Mouse (Mus musculus): ENCODE data around the gene Galnt16. TPM values are rescaled to one million over a fixed set of nuclear protein-coding genes. Genes with fewer than 3 reads are reported as not detected.

Galnt16 gene
- polyA plus RNA-seq, 1 experiment from 2014 or later, result not detected

- no peaks in the 10 kb centered on the region for H3K36me3 ChIP-seq (ENCODE audit: inconsistent target)
- H3K4me3 ChIP-seq (ENCODE audit: inconsistent target), result no peak overlapping the region
- no peaks in the 10 kb centered on the region for H3K79me2 ChIP-seq (ENCODE audit: inconsistent target)
- no peak overlapping the region for H3K27ac ChIP-seq
- WGBS (ENCODE audit: missing documents), result 95% methylated on average over 4 of the region's 4 CpGs
Observed at GRCm38 (mm10) chr12:80595968-80596367, 77.9 kb downstream of the Galnt16 start.

GRCm38 (mm10) chr12:80598236-80598635, 80.2 kb downstream of the Galnt16 start:
- no peak overlapping the region for H3K27ac ChIP-seq
- 89% methylated on average over 7 of the region's 7 CpGs for WGBS (ENCODE audit: missing documents)
- no peaks in the 10 kb centered on the region for H3K79me2 ChIP-seq (ENCODE audit: inconsistent target)
- no peaks in the 10 kb centered on the region for H3K36me3 ChIP-seq (ENCODE audit: inconsistent target)
- H3K4me3 ChIP-seq (ENCODE audit: inconsistent target), result no peak overlapping the region

DNA sequence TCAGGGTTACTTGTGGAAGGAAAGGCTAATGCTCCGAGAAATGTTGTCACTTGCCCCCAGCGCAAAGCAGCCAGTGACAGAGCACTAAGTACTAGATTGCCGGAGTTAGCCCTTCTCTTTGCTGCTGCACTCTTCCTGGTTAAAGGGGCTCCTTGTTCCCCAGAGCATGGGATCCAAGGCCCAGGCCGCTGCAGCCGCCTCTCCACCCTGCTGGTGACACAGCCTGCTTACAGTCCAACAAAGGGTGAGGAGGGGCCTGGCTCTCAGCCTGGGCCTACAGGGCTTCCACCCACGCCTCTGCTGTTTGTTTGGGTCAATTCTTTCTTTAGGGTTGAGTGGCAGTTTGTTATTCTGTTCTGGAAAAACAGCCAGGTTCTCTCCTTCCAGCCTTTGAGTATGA, 80.7 kb downstream of the Galnt16 start:
- no peak overlapping the region for H3K27ac ChIP-seq
- no peak overlapping the region for H3K4me3 ChIP-seq (ENCODE audit: inconsistent target)
- H3K36me3 ChIP-seq (ENCODE audit: inconsistent target), result no peaks in the 10 kb centered on the region
- 88% methylated on average over 5 of the region's 6 CpGs for WGBS (ENCODE audit: missing documents)
- no peaks in the 10 kb centered on the region for H3K79me2 ChIP-seq (ENCODE audit: inconsistent target)

- Histone ChIP-seq H3K36me3 (ENCODE audit: inconsistent target) (no peaks in the 10 kb centered on the region), H3K79me2 (ENCODE audit: inconsistent target) (no peaks in the 10 kb centered on the region), H3K4me3 (ENCODE audit: inconsistent target) (no peak overlapping the region), H3K27ac (no peak overlapping the region)
- 93% methylated on average over 9 of the region's 9 CpGs for WGBS (ENCODE audit: missing documents)
Observed at GRCm38 (mm10) chr12:80601597-80602269, 83.7 kb downstream of the Galnt16 start.

DNA sequence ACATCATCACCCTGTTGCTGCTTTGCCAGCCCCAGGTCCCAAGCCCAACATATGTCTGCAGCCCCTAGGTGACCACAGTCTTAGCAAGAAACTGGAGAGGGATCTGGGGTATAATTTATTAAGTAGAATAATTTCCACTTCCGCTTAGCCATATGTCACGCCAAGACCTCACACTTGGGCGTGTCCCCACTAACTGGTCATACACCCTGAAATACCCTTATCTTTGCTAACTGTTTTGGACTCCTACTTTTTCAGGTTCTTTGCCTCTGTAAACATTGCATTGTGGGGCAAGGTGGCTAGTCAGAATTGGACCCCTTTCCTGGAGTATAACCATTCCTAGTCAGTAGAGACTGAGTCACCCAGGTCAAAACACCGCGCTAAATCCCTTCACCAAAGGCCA, 84.4 kb downstream of the Galnt16 start:
- Histone ChIP-seq H3K36me3 (ENCODE audit: inconsistent target) (no peaks in the 10 kb centered on the region), H3K27ac (no peak overlapping the region), H3K79me2 (ENCODE audit: inconsistent target) (no peaks in the 10 kb centered on the region), H3K4me3 (ENCODE audit: inconsistent target) (no peak overlapping the region)
- whole genome bisulfite sequencing (ENCODE audit: missing documents), result 88% methylated on average over 5 of the region's 5 CpGs

DNA sequence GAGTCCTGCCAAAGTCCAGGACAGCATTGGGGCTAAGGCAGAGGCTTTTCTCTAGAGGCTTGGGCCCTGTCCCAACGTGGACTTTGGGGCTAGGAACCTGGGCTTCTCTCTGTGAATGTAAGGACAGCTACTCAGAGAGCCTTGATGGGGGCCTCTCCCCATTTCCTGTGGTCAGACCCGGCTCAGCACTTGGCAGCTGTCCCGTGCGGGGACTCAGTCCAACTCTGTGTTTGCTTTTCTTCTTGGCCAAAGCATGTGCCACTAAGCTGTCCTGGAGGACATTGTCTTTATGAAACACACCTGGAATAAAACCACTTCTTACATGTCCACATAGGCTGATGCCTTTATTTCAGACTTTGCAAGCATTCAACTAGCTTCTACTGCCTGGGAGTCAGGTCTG, 85.5 kb downstream of the Galnt16 start:
- H3K79me2 ChIP-seq (ENCODE audit: inconsistent target), result no peaks in the 10 kb centered on the region
- no peak overlapping the region for H3K4me3 ChIP-seq (ENCODE audit: inconsistent target)
- no peak overlapping the region for H3K27ac ChIP-seq
- H3K36me3 ChIP-seq (ENCODE audit: inconsistent target), result no peaks in the 10 kb centered on the region
- 11% methylated on average over 4 of the region's 4 CpGs for WGBS (ENCODE audit: missing documents)

- Histone ChIP-seq H3K79me2 (ENCODE audit: inconsistent target) (no peaks in the 10 kb centered on the region), H3K36me3 (ENCODE audit: inconsistent target) (no peaks in the 10 kb centered on the region), H3K27ac (no peak overlapping the region), H3K4me3 (ENCODE audit: inconsistent target) (no peak overlapping the region)
- WGBS (ENCODE audit: missing documents), result 64% methylated on average over 2 of the region's 2 CpGs
Observed at GRCm38 (mm10) chr12:80604218-80604617, 86.1 kb downstream of the Galnt16 start.

- 85% methylated on average over 1 of the region's 1 CpGs for WGBS (ENCODE audit: missing documents)
- H3K79me2 ChIP-seq (ENCODE audit: inconsistent target), result no peaks in the 10 kb centered on the region
- H3K4me3 ChIP-seq (ENCODE audit: inconsistent target), result no peak overlapping the region
- no peaks in the 10 kb centered on the region for H3K36me3 ChIP-seq (ENCODE audit: inconsistent target)
- no peak overlapping the region for H3K27ac ChIP-seq
Observed at GRCm38 (mm10) chr12:80608576-80608975, 90.5 kb downstream of the Galnt16 start.

DNA sequence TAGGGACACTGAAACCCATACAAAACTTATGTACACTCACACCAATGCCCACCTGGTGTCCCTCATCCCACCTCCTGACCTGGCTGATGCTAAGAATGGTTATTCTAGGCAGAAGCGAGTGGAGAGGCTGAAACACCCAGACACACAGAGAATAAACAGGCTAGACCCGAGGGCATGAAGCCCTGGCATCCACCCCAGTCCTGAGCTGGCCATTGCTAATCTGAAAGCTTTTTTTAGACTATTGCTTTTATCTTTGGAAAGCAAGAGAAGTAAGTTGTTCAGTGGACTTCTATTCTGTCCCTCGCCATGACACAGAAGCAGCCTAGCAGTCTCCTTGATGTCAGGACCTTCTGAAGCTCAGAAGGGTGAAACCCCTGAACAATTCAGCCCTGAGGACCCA, 91.9 kb downstream of the Galnt16 start:
- Histone ChIP-seq H3K79me2 (ENCODE audit: inconsistent target) (no peaks in the 10 kb centered on the region), H3K4me3 (ENCODE audit: inconsistent target) (no peak overlapping the region), H3K27ac (no peak overlapping the region), H3K36me3 (ENCODE audit: inconsistent target) (no peaks in the 10 kb centered on the region)
- 89% methylated on average over 3 of the region's 3 CpGs for WGBS (ENCODE audit: missing documents)

GRCm38 (mm10) chr12:80612113-80612791, 94.2 kb downstream of the Galnt16 start:
- H3K4me3 ChIP-seq (ENCODE audit: inconsistent target), result no peak overlapping the region
- 81% methylated on average over 9 of the region's 9 CpGs for WGBS (ENCODE audit: missing documents)
- H3K27ac ChIP-seq, result no peak overlapping the region

DNA sequence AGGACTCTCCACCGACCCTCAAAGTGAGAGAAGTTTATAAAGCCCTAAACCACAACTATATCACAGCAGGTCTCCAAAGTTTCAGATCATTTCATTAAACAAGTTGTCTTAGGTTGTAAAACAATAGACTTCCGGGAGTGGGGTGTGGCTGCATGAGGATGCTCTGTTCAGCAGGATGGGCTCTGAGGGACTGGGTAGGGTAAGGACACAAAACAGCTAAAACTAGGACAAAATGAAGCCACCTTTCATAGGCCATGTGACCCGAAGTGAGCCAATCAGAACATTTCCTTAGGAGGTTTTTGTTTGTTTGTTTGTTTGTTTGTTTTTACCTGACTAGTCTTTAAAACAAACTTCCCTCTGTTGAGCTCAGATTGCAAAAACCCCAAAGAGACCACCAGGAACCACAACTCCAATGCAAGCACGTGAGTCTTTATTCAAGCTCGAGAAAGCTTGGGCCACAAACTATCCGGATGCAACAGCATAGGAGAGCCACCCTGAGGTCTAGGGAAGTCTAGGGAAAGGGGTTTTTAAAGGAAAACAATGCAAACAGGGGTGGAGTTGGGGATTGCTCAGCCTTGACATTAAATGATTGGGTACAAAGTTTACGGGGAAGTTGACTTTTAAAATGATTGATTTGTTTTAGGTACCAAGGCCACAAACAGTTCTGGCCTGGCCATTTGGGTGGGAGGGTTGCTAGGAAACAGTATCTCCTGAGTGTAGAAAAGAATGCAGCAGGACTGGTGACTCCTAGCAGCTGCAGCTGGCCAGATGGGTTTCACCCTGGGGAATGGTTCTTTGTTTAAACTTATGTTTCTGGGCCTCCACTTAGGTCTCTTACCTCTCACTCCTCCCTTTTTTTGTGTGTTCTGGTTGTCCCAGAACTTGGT, 97.5 kb downstream of the Galnt16 start:
- H3K79me2 ChIP-seq (ENCODE audit: inconsistent target), result no peaks in the 10 kb centered on the region
- H3K27ac ChIP-seq, result no peak overlapping the region
- no peak overlapping the region for H3K4me3 ChIP-seq (ENCODE audit: inconsistent target)
- H3K36me3 ChIP-seq (ENCODE audit: inconsistent target), result no peaks in the 10 kb centered on the region
- WGBS (ENCODE audit: missing documents), result 73% methylated on average over 7 of the region's 7 CpGs

More at GRCm38 (mm10) chr12:80612113-80612791, 94.2 kb downstream of the Galnt16 start:
- no peaks in the 10 kb centered on the region for H3K79me2 ChIP-seq (ENCODE audit: inconsistent target)
- no peaks in the 10 kb centered on the region for H3K36me3 ChIP-seq (ENCODE audit: inconsistent target)

DNA sequence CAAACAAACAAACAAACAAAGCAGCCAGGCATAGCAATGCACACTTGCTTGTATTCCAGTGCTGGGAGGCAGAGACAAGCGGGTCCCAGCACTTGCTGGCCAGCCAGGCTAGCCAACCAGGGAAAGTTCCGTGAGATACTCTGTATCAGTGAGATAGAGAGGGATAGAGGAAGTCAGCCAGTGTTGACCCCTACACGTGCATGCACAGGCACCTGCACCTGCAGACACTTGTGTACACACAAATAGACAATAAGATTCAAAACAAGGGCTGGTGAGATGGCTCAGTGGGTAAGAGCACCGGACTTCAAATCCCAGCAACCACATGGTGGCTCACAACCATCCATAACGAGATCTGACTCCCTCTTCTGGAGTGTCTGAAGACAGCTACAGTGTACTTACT, 102.4 kb downstream of the Galnt16 start:
- Histone ChIP-seq H3K36me3 (ENCODE audit: inconsistent target) (no peaks in the 10 kb centered on the region), H3K27ac (no peak overlapping the region), H3K4me3 (ENCODE audit: inconsistent target) (no peak overlapping the region), H3K79me2 (ENCODE audit: inconsistent target) (no peaks in the 10 kb centered on the region)
- WGBS (ENCODE audit: missing documents), result 71% methylated on average over 5 of the region's 5 CpGs

GRCm38 (mm10) chr12:80631790-80632189, 113.7 kb downstream of the Galnt16 start:
- Histone ChIP-seq H3K27ac (no peak overlapping the region), H3K36me3 (ENCODE audit: inconsistent target) (peaks cover 34% of the 10 kb centered on the region), H3K4me3 (ENCODE audit: inconsistent target) (no peak overlapping the region), H3K79me2 (ENCODE audit: inconsistent target) (no peaks in the 10 kb centered on the region)
- WGBS (ENCODE audit: missing documents), result 88% methylated on average over 5 of the region's 5 CpGs

DNA sequence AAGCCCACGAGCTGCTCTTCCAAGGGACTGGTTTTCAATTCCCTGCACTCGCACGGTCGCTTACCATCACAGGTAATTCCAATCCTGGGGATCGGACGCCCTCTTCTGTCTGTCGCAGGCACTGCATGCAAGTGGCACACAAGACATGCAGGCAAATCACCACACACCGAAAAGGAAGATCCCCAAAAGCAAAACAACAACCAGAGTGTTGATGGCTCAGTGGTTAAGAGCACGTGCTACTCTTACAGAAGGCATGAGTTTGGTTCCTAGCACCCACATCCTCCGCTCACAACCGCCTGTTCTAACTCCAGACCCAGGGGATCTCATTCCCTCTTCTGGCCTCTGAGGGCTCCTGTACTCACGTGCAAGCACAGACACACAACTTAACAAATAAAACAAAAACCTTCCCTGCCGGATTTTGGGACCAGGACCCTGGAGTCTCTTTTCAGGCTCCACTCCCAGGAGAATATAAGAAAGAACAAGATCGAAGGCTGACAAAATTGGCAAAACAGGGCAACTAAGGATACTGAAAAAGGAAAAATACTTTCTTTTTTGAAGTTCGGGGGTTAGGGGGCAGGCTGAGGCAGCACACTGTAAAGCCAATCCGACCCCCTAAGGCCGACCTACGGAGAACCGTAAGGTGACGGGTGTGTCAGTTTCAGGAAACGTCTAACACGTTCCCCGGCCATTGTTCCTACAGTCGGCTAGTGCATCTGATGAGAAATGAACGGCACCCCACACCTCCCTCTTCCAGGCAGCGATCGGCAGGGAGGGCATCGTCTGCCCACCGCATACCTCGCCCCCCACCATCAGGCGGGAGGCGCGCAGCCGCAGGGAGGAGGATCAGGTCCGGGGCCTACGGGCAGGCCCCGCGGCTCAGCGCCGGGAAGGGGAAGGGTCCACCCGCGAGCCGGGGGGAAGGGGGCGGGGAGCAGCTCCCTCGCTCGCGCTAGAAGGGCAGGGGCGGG, 124.9 kb downstream of the Galnt16 start:
- Histone ChIP-seq H3K4me3 (ENCODE audit: inconsistent target) (peak overlapping the region; percentile 99), H3K79me2 (ENCODE audit: inconsistent target) (peaks cover 87% of the 10 kb centered on the region), H3K27ac (peak overlapping the region; percentile 87), H3K36me3 (ENCODE audit: inconsistent target) (peaks cover 24% of the 10 kb centered on the region)
- WGBS (ENCODE audit: missing documents), result 4% methylated on average over 41 of the region's 48 CpGs

Measured in macrophage (primary cell).